Mouse (Mus musculus) liver, embryonic 13.5 days (tissue): ENCODE measurements around the gene Btg2. TPM values are rescaled to one million over a fixed set of nuclear protein-coding genes. Genes with fewer than 3 reads are reported as not detected.
A peak's percentile ranks its signal among the peaks of the same experiment; 100 is the strongest.

Experiments
- ATAC-seq: fragments of 200-750 bp; cut with Nextera tagmentation; 2 replicates; pipeline ENCODE4 v1.8.0; 2017; ENCODE audit warnings: low read depth, mild to moderate bottlenecking, moderate number of reproducible peaks, moderate library complexity
- DNase-seq: peaks from one replicate; pipeline ENCODE4 v3.0.0; 2022
- H3K27ac ChIP-seq: fragments of 300-500 bp; sonication (generic); 2 replicates; pipeline ENCODE4 v1.5.1; 2015; ENCODE audit warnings: moderate library complexity, mild to moderate bottlenecking, inconsistent platforms
- H3K27me3 ChIP-seq: fragments of 300-500 bp; sonication (generic); 2 replicates; pipeline ENCODE4 v1.6.1; 2015; ENCODE audit warnings: mild to moderate bottlenecking, inconsistent platforms
- H3K36me3 ChIP-seq: fragments of 300-500 bp; sonication (generic); 2 replicates; pipeline ENCODE4 v1.6.1; 2015; ENCODE audit warnings: mild to moderate bottlenecking, inconsistent platforms
- H3K4me1 ChIP-seq: fragments of 300-500 bp; sonication (generic); replicated peaks from 2 replicates; pipeline ENCODE4 v1.6.1; 2015; ENCODE audit warnings: inconsistent platforms
- H3K4me2 ChIP-seq: fragments of 300-500 bp; sonication (generic); 2 replicates; pipeline ENCODE4 v1.6.1; 2015; ENCODE audit warnings: inconsistent platforms, mild to moderate bottlenecking, moderate library complexity
- H3K4me3 ChIP-seq: fragments of 300-500 bp; sonication (generic); replicated peaks from 2 replicates; pipeline ENCODE4 v1.5.1; 2015; ENCODE audit warnings: mild to moderate bottlenecking, inconsistent platforms
- H3K9ac ChIP-seq: fragments of 300-500 bp; sonication (generic); 2 replicates; pipeline ENCODE4 v1.6.1; 2015; ENCODE audit warnings: mild to moderate bottlenecking, inconsistent platforms
- H3K9me3 ChIP-seq: fragments of 300-500 bp; sonication (generic); replicated peaks from 2 replicates; pipeline ENCODE4 v1.6.1; 2016; ENCODE audit warnings: inconsistent platforms
- WGBS: fragments of 180-500 bp; shearing (Covaris S2); methylation state at CpG from one replicate; pipeline ENCODE4 v1.1.7; 2015; ENCODE audit not compliant: insufficient replicate concordance; 5-methylcytosine and 5-hydroxymethylcytosine counted together
- polyA plus RNA-seq: library from polyadenylated mRNA; unstranded; fragments of >200 nt; fragmentation: Nextera tagmentation; extraction: Ambion mirVana; gene quantifications from 2 replicates; pipeline ENCODE4 v1.2.1, GENCODE M21; 2015

The Btg2 gene
- 79.6 and 89.1 TPM in 2 replicates for polyA plus RNA-seq

- WGBS = under 1% methylated on average over 62 of the region's 62 CpGs
These were observed at the start of gene Btg2 for GRCm38 (mm10) chr1:134078802-134079476. TSS of gene Btg2 (minus strand) at chr1:134079120.

GRCm38 (mm10) chr1:134122195-134122594 is 43.3 kb upstream of the Btg2 start:
- no peak overlapping the region for H3K27ac ChIP-seq
- no peaks in the 10 kb centered on the region for H3K9me3 ChIP-seq
- no peak overlapping the region for H3K4me2 ChIP-seq
- no peaks in the 10 kb centered on the region for H3K36me3 ChIP-seq
- DNase-seq (no peak), ATAC-seq (no peak)
- peaks cover 15% of the 10 kb centered on the region for H3K27me3 ChIP-seq
- no peaks in the 10 kb centered on the region for H3K4me1 ChIP-seq
- WGBS = 38% methylated on average over 9 of the region's 9 CpGs
- no peak overlapping the region for H3K4me3 ChIP-seq
- H3K9ac ChIP-seq = no peak overlapping the region

More at GRCm38 (mm10) chr1:134078802-134079476, at the start of gene Btg2:
- Histone ChIP-seq H3K27me3 (no peaks in the 10 kb centered on the region), H3K9ac (peak within 1 kb of the TSS; percentile 98), H3K4me3 (peak within 1 kb of the TSS; percentile 87), H3K27ac (peak within 1 kb of the TSS; percentile 100), H3K4me2 (peak within 1 kb of the TSS; percentile 90), H3K9me3 (no peaks in the 10 kb centered on the region), H3K4me1 (peaks cover 90% of the 10 kb centered on the region), H3K36me3 (peaks cover 39% of the 10 kb centered on the region)
- ATAC-seq (peak; percentile 85), DNase-seq (peak; percentile 96)

GRCm38 (mm10) chr1:134120179-134120578 is 41.3 kb upstream of the Btg2 start:
- Histone ChIP-seq H3K27ac (no peak overlapping the region), H3K9ac (no peak overlapping the region), H3K4me2 (no peak overlapping the region), H3K9me3 (no peaks in the 10 kb centered on the region), H3K4me3 (no peak overlapping the region), H3K27me3 (peaks cover 31% of the 10 kb centered on the region), H3K4me1 (no peaks in the 10 kb centered on the region), H3K36me3 (no peaks in the 10 kb centered on the region)
- WGBS = 1% methylated on average over 5 of the region's 5 CpGs
- no peak for ATAC-seq
- DNase-seq = peak; percentile 57

DNA sequence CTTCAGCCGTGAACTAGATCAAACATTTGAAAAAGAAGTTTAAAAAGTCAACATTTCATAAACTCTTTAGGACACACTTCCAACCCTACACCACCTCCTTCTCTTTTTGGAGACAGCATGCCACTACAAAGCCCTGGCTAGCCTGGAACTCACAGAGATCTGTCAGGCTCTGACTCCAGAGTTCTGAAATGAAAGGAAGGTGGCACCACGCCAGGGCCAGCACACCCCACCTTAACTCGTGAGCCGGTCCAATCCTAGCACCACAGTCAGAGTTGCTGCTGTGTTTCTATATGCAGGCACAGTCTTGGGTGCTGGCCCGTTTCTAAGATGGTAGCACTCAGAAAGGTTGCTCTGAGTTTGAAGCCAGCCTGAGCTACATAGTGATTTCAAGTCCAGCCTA is 38.2 kb upstream of the Btg2 start:
- no peaks in the 10 kb centered on the region for H3K36me3 ChIP-seq
- peaks cover 37% of the 10 kb centered on the region for H3K27me3 ChIP-seq
- no peaks in the 10 kb centered on the region for H3K9me3 ChIP-seq
- ATAC-seq (no peak), DNase-seq (no peak)
- H3K9ac ChIP-seq = no peak overlapping the region
- H3K4me1 ChIP-seq = no peaks in the 10 kb centered on the region
- H3K4me3 ChIP-seq = no peak overlapping the region
- 71% methylated on average over 5 of the region's 5 CpGs for WGBS
- no peak overlapping the region for H3K27ac ChIP-seq
- no peak overlapping the region for H3K4me2 ChIP-seq

- Histone ChIP-seq H3K27me3 (peaks cover 23% of the 10 kb centered on the region), H3K4me3 (no peak overlapping the region), H3K9ac (no peak overlapping the region), H3K4me2 (no peak overlapping the region), H3K9me3 (no peaks in the 10 kb centered on the region), H3K36me3 (no peaks in the 10 kb centered on the region), H3K4me1 (peaks cover 17% of the 10 kb centered on the region), H3K27ac (no peak overlapping the region)
- WGBS = 59% methylated on average over 8 of the region's 8 CpGs
- ATAC-seq = no peak
- no peak for DNase-seq
These were observed 36.5 kb upstream of the Btg2 start for GRCm38 (mm10) chr1:134115424-134115823.

DNA sequence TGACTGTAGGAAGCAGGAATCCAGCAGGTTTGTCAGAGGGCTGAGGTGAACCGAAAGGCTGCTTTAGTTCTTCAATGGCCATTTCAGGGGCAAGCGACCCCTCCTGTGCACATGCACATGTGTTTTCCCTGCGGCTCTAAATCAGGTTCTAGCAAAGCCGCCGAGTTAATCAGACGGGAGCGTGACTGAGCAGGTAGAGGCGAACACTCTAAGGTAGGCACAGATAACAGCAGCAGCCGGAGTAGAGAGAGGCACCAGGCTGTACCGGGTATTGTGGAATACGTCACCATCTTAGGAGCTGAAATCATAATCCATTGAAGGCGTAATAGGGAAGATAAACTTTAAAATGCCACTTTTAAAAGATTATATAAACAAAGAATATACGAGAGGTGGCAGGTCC is 35.8 kb upstream of the Btg2 start:
- Histone ChIP-seq H3K9ac (no peak overlapping the region), H3K36me3 (no peaks in the 10 kb centered on the region), H3K4me1 (peaks cover 21% of the 10 kb centered on the region), H3K9me3 (no peaks in the 10 kb centered on the region), H3K27me3 (peaks cover 22% of the 10 kb centered on the region), H3K4me3 (no peak overlapping the region), H3K27ac (no peak overlapping the region), H3K4me2 (no peak overlapping the region)
- 71% methylated on average over 13 of the region's 13 CpGs for WGBS
- no peak for ATAC-seq
- DNase-seq = no peak

DNA sequence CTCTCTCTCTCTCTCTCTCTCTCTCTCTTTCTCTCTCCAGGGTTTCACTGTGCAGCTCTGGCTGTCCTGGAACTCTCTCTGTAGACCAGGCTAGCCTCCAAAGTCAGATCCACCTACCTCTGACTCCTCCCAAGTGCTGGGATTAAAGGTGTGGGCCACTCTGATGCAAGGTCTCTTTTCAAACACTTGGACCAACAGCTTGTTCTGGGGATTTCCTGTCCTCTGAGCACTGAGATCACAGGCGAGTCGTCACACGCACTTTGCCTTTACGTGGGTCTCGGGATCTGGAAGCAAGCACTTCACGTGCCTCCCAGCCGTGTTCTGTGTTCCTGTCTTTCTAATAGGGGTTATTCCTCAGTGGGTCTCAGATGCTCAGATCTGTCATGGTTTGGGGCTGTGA is 35.1 kb upstream of the Btg2 start:
- no peak overlapping the region for H3K4me2 ChIP-seq
- H3K27me3 ChIP-seq = peaks cover 22% of the 10 kb centered on the region
- no peaks in the 10 kb centered on the region for H3K9me3 ChIP-seq
- DNase-seq (no peak), ATAC-seq (no peak)
- H3K36me3 ChIP-seq = no peaks in the 10 kb centered on the region
- 73% methylated on average over 7 of the region's 7 CpGs for WGBS
- H3K4me1 ChIP-seq = peaks cover 21% of the 10 kb centered on the region
- no peak overlapping the region for H3K9ac ChIP-seq
- no peak overlapping the region for H3K4me3 ChIP-seq
- H3K27ac ChIP-seq = no peak overlapping the region

DNA sequence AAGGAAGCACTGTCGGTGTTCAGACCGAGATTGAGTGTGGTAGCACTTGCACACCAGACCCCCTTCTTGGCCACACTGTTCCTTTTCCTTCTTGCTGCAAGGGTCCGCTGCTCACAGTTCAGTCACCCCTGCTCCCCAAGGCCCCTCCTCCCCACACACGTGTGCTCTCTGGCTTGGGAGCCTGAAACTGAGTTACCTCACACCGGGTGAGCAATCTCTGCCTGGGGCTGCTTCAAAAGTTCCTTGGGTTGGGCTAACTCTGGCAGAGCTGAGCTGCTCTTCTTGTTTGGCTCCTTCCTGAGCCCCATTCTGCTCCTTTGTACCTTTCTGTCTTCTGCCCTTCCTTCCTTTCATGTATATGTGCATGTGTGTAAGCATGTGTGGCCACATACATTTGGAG is 34.6 kb upstream of the Btg2 start:
- 61% methylated on average over 5 of the region's 5 CpGs for WGBS
- DNase-seq = no peak

DNA sequence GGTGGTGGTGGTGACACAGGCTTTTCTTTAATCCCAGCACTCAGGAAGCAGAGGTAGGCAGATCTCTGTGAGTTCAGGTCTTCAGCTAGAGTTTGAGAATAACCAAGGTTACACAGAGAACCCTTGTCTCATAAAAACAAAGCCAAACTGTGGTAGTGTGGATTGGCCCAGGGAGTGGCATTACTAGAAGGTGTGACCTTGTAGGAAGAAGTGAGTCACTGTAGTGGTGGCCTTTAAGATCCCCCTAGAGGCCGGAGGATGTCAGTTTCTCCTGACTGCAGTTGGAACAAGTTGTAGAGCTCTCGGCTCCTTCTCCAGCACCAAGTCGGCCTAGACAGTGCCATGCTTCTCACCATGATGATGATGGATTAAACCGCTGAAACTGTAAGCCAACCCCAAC is 32.1 kb upstream of the Btg2 start, which contains the start of gene Chit1:
Gene Chit1 (plus strand): TSS at position 264 of the 400 bp plus-strand sequence.
- H3K4me3 ChIP-seq = no peak within 1 kb of the TSS
- peak within 1 kb of the TSS; percentile 91 for H3K27ac ChIP-seq
- peak within 1 kb of the TSS; percentile 49 for H3K9ac ChIP-seq
- peak; percentile 78 for ATAC-seq
- H3K36me3 ChIP-seq = no peaks in the 10 kb centered on the region
- 58% methylated on average over 4 of the region's 4 CpGs for WGBS
- H3K9me3 ChIP-seq = no peaks in the 10 kb centered on the region
- H3K27me3 ChIP-seq = peaks cover 28% of the 10 kb centered on the region
- peak within 1 kb of the TSS; percentile 55 for H3K4me2 ChIP-seq
- peaks cover 31% of the 10 kb centered on the region for H3K4me1 ChIP-seq
- peak; percentile 57 for DNase-seq

More for the DNA sequence above, 34.6 kb upstream of the Btg2 start:
- ATAC-seq = no peak
- no peaks in the 10 kb centered on the region for H3K36me3 ChIP-seq
- H3K4me1 ChIP-seq = peaks cover 23% of the 10 kb centered on the region
- H3K4me2 ChIP-seq = no peak overlapping the region
- no peak overlapping the region for H3K4me3 ChIP-seq
- H3K27me3 ChIP-seq = peaks cover 22% of the 10 kb centered on the region
- no peaks in the 10 kb centered on the region for H3K9me3 ChIP-seq
- no peak overlapping the region for H3K27ac ChIP-seq
- no peak overlapping the region for H3K9ac ChIP-seq

DNA sequence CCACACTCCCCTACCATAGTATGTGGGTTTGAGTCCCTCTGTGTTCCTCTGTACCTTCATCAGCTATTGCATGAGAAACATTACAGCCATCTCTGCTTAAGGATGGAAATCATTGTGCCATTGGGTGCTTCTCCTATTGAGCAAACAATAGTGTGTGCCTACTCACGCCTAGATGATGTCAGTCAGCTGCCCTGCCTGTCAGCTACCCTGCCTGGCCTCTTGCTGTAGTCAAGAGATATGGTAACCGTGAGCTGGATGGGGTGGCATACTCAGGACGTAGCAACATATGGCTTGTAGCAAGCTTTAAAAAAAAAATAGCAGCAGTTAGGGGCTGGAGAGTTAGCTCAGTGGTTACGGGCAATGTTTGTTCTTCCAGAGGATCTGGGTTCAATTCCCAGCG is 31.5 kb upstream of the Btg2 start:
- 33% methylated on average over 5 of the region's 5 CpGs for WGBS
- peaks cover 28% of the 10 kb centered on the region for H3K27me3 ChIP-seq
- no peaks in the 10 kb centered on the region for H3K36me3 ChIP-seq
- H3K27ac ChIP-seq = peak overlapping the region; percentile 91
- DNase-seq (peak; percentile 74), ATAC-seq (peak; percentile 96)
- H3K9me3 ChIP-seq = no peaks in the 10 kb centered on the region
- no peak overlapping the region for H3K4me3 ChIP-seq
- H3K9ac ChIP-seq = peak overlapping the region; percentile 49
- H3K4me2 ChIP-seq = peak overlapping the region; percentile 55
- peaks cover 36% of the 10 kb centered on the region for H3K4me1 ChIP-seq

DNA sequence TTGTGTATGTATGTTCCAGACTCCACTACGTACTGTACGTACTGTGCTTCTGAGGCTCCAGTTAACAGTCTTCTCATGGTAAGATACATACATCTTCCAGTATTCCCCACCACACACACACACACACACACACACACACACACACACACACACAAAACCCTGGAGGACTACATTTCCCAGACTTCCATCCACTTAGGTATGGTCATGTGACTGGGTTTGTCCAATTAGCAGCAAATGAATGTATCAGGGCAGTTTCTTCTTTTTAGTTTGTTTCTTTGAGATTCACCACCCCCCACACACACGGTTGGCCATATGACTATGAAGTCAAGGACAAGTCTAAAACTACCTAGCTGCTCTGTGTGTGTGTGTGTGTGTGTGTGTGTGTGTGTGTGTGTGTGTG is 31.1 kb upstream of the Btg2 start:
- WGBS = 85% methylated on average over 3 of the region's 3 CpGs
- no peak overlapping the region for H3K4me3 ChIP-seq
- peaks cover 39% of the 10 kb centered on the region for H3K4me1 ChIP-seq
- peak overlapping the region; percentile 55 for H3K4me2 ChIP-seq
- H3K27me3 ChIP-seq = peaks cover 27% of the 10 kb centered on the region
- H3K9me3 ChIP-seq = no peaks in the 10 kb centered on the region
- ATAC-seq (peak; percentile 56), DNase-seq (no peak)
- H3K27ac ChIP-seq = peak overlapping the region; percentile 91
- no peaks in the 10 kb centered on the region for H3K36me3 ChIP-seq
- H3K9ac ChIP-seq = peak overlapping the region; percentile 49

GRCm38 (mm10) chr1:134107777-134108176 is 28.9 kb upstream of the Btg2 start:
- Histone ChIP-seq H3K9ac (no peak overlapping the region), H3K4me1 (peaks cover 41% of the 10 kb centered on the region), H3K36me3 (no peaks in the 10 kb centered on the region), H3K27ac (0 out of 2 replicates have a peak overlapping the region, but pooled peaks have one; percentile 4), H3K27me3 (peaks cover 26% of the 10 kb centered on the region), H3K9me3 (no peaks in the 10 kb centered on the region), H3K4me2 (no peak overlapping the region), H3K4me3 (no peak overlapping the region)
- ATAC-seq = no peak
- WGBS = 77% methylated on average over 7 of the region's 7 CpGs
- no peak for DNase-seq
